ENCODE assay signal across 11 mouse cellular contexts in genomic region chr8:46710289-46710688, GRCm38 (mm10).
"Had no signal": no experiment of that assay in that cellular context is flagged by ENCODE, and none has a peak within 500 bp of the region (broad histone marks: within the 10 kb centered on the region; RNA-seq: fewer than 3 reads in every experiment).

No protein-coding gene starts in this region.

- H3K9me3 ChIP-seq: lung, embryonic 15.5 days; midbrain, embryonic 15.5 days; neural tube, embryonic 12.5 days had no signal

- H3K27me3 ChIP-seq: lung, embryonic 15.5 days; midbrain, embryonic 13.5 days; midbrain, embryonic 15.5 days; neural tube, embryonic 12.5 days had no signal

- H3K4me3 ChIP-seq: lung, embryonic 15.5 days; midbrain, embryonic 13.5 days; midbrain, embryonic 15.5 days; neural tube, embryonic 12.5 days had no signal

- H3K36me3 ChIP-seq: lung, embryonic 15.5 days; midbrain, embryonic 13.5 days; midbrain, embryonic 15.5 days; neural tube, embryonic 12.5 days had no signal

- DNase-seq: lung, adult 2 months; lung, postnatal 4 days; right cerebral cortex, postnatal 14 days; thymus, adult 18-20 months; thymus, postnatal 14 days; thymus, postnatal 36 days had no signal

- H3K27ac ChIP-seq: lung, embryonic 15.5 days; midbrain, embryonic 13.5 days; midbrain, embryonic 15.5 days; neural tube, embryonic 12.5 days had no signal

- H3K4me1 ChIP-seq: midbrain, embryonic 13.5 days; midbrain, embryonic 15.5 days; neural tube, embryonic 12.5 days had no signal

- ATAC-seq: lung, postnatal 0 days; midbrain, embryonic 13.5 days; midbrain, embryonic 15.5 days had no signal
